Mouse (Mus musculus) retina, adult 2 months (tissue): ENCODE data around the gene Pxylp1.
A peak's percentile ranks its signal among the peaks of the same experiment; 100 is the strongest.
"Not testable (repeated sequence)": the region's sequence is repeated elsewhere in the genome, so short reads cannot be mapped to it uniquely, and the experiment has no call there.

ENCODE experiments used
- DNase-seq: peaks from one replicate; pipeline ENCODE4 v3.0.0-alpha.2; 2012; ENCODE audit warnings: low read depth, low spot score

Pxylp1 gene

GRCm38 (mm10) chr9:96892546-96892945 lies at the start of gene Pxylp1:
Gene Pxylp1, minus strand, starts transcription at chr9:96892669.
- no peak for DNase-seq

GRCm38 (mm10) chr9:96938887-96939286 lies 46.4 kb upstream of the Pxylp1 start:
- no peak for DNase-seq

GRCm38 (mm10) chr9:96936427-96936826 lies 44.0 kb upstream of the Pxylp1 start:
- DNase-seq, result not testable (repeated sequence)

- DNase-seq, result no peak
Measured at GRCm38 (mm10) chr9:96935556-96936300, 43.3 kb upstream of the Pxylp1 start.

GRCm38 (mm10) chr9:96934816-96935215 lies 42.3 kb upstream of the Pxylp1 start:
- DNase-seq, result no peak

GRCm38 (mm10) chr9:96932751-96933150 lies 40.3 kb upstream of the Pxylp1 start:
- no peak for DNase-seq

- DNase-seq, result no peak
Measured at GRCm38 (mm10) chr9:96923577-96924316, 31.3 kb upstream of the Pxylp1 start.

- DNase-seq, result no peak
Measured at GRCm38 (mm10) chr9:96923119-96923518, 30.6 kb upstream of the Pxylp1 start.

- DNase-seq, result peak; percentile 70
Measured at GRCm38 (mm10) chr9:96916620-96917538, 24.4 kb upstream of the Pxylp1 start.

GRCm38 (mm10) chr9:96916076-96916475 lies 23.6 kb upstream of the Pxylp1 start:
- no peak for DNase-seq

GRCm38 (mm10) chr9:96914851-96915250 lies 22.4 kb upstream of the Pxylp1 start:
- DNase-seq, result no peak

GRCm38 (mm10) chr9:96914005-96914404 lies 21.5 kb upstream of the Pxylp1 start:
- DNase-seq, result no peak

GRCm38 (mm10) chr9:96909503-96909902 lies 17.0 kb upstream of the Pxylp1 start:
- no peak for DNase-seq

GRCm38 (mm10) chr9:96908737-96909136 lies 16.3 kb upstream of the Pxylp1 start:
- no peak for DNase-seq

GRCm38 (mm10) chr9:96904360-96905355 lies 12.2 kb upstream of the Pxylp1 start:
- no peak for DNase-seq

GRCm38 (mm10) chr9:96899717-96900116 lies 7.2 kb upstream of the Pxylp1 start:
- DNase-seq, result no peak

- no peak for DNase-seq
Measured at GRCm38 (mm10) chr9:96899004-96899403, 6.5 kb upstream of the Pxylp1 start.

GRCm38 (mm10) chr9:96896690-96897089 lies 4.2 kb upstream of the Pxylp1 start:
- no peak for DNase-seq

- no peak for DNase-seq
Measured at GRCm38 (mm10) chr9:96893582-96893981, 1.1 kb upstream of the Pxylp1 start.
